Mouse (Mus musculus) ovary, postnatal 10 days (tissue): Measurements from ENCODE around the gene Nhlrc2.

Source experiments
- DNase-seq: peaks from one replicate; pipeline ENCODE4 v3.0.0; 2022; ENCODE audit warnings: low spot score

Gene Nhlrc2

DNA sequence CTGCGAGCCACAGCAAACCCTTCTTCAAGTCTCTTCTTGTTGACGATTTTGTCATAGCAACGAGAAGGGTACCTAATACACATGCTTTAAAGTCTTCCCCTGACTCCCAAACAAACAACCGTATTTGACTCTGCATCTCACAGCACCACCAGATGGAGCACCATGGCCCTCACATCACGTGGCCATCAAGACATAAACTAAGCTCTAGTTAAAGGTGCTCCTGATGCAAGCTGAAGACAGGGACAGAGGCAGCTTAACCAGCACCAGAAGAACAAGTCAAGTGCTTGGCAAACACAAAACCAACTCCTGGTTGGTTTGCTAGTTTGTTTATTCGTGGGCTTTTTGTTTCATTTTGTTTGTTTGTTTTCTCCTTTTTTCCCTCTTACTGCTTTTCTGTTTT is 17.3 kb downstream of the Nhlrc2 start:
- DNase-seq = no peak

DNA sequence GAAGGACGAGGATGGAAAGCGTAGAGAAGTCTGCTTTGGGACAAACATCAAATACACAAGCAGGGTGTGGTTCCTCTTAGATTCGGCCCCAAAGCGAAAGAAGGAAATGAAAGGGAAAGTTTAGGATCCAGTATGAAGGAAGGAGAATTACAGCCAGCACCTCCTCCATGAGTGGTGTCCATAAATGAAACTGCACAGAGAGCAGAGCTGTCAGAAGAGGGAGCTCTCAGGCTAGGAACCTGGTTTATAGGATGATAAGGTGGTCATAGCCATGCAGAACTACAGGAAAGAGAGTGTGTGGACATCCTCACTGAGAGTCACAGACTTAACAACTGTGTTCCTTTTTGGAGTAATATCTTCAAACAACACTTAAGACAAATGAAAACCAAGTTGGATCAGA is 18.0 kb downstream of the Nhlrc2 start:
- DNase-seq = no peak

GRCm38 (mm10) chr19:56566940-56567339 is 18.9 kb downstream of the Nhlrc2 start:
- DNase-seq = no peak

- no peak for DNase-seq
Measured at GRCm38 (mm10) chr19:56570781-56571180, 22.7 kb downstream of the Nhlrc2 start.

DNA sequence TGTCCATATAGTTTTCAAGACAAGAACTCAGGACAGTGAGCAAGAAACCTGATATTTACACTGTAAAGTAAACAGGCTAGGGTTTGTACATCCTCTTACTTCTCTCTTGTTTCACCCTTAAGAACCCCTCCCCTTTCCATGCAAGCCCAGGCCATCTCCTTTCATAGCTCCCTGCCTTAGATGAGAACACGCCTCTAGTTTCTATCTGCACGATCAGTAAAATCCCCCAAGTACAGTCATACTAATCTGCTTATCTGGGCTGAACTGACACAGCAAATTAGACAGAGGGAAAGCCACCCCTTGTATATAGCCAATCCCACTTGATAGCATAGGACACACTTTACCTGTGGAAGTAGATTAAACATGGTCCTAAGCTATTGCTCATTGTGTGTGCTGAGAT is 23.2 kb downstream of the Nhlrc2 start:
- no peak for DNase-seq

DNA sequence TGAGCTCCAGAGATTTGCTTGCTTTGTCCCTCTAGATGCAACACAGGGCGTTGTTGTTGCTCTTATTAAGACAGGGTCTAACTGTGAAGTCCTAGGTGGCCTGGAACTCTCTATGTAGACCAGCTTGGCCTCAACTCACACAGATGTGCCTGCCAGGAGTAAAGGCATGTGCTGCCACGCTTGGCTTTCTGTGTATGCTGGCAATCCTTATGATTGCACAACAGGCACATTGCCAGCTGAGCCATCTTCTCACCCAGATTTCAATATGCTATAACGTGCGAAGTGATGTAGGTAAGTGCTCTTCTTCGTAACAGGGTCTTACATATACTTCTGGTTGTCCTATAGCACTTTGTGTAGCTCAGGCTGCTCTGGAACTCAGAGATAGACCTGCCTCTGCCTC is 23.9 kb downstream of the Nhlrc2 start:
- no peak for DNase-seq

DNA sequence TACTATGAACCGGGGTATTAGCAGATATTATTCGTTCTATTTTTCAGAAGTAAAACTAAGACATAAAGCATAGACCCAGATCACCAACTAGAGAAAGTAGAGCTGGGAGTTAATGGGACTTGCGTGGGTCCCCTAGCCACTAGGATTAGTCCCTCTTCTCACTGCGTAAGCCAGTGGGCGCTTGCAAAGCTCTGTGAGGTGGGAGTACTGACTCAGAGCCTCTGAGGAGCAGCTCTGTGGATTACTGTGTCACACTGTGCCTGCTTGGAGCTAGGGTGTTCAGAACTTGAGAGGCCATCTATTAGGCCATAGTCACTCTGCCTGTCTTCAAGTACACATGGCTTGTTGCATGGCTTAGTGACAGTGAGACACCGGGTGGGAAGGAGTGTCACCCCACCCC is 25.1 kb downstream of the Nhlrc2 start:
- DNase-seq = no peak

DNA sequence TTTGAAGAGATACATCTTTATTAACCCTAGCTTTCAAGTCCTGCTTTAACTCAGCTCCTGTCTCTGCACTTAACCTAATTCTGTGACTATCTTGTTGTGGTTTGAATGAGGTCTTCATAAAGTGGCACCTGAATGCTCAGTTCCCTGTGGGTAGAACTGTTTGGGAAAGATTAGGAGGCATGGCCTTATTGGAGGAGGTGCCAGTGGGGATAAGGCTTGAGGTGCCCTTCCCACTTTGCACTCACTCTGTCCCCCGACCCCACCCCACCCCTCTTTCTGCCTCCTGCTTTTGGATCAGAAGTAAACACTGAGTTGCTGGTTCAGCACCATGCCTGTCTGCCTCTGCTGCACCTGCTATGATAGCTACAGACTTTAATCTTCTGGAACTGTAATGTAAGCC is 29.7 kb downstream of the Nhlrc2 start:
- no peak for DNase-seq

DNA sequence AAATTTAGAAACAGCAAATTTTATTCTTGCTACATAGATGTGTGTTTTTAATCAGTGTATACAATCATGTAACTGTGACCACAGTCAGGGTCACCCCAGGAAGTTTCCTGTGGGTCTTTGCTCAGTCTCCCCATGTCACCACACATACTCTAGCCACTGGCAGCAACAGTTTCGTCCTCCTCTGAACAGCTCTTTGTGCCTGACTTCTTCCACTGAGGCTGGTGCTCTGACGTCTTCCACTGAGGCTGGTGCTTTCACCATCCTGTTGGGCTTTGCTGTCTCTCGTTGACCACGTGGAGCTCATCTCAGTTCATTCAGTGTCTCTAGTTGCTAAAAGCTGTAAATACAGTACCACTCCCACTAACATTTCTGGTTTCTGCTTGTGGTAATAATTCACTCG is 33.9 kb downstream of the Nhlrc2 start:
- DNase-seq = no peak

GRCm38 (mm10) chr19:56583785-56584184 is 35.7 kb downstream of the Nhlrc2 start:
- no peak for DNase-seq

- DNase-seq = no peak
Measured at GRCm38 (mm10) chr19:56584288-56584687, 36.2 kb downstream of the Nhlrc2 start.

DNA sequence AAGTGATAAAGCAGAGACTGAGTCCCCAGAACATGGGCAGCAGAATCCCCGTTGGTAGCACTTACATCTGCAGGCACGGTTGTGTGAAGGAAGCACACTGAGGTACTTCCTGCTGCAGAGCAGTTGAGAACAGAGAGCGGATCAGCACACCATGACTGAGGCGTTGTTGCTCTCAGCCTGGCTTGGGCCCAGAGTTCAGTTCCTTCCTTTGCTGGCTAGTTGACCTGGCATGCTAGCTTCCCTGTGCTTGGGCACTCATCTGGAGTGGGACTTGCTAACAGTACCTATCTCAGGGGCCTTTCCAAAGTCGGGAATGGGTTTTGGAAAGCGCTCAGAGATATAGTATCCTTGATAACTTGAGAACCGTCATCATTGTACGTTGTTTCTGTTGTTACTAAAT is 38.3 kb downstream of the Nhlrc2 start:
- DNase-seq = no peak

GRCm38 (mm10) chr19:56588205-56588626 is 40.2 kb downstream of the Nhlrc2 start:
- no peak for DNase-seq

DNA sequence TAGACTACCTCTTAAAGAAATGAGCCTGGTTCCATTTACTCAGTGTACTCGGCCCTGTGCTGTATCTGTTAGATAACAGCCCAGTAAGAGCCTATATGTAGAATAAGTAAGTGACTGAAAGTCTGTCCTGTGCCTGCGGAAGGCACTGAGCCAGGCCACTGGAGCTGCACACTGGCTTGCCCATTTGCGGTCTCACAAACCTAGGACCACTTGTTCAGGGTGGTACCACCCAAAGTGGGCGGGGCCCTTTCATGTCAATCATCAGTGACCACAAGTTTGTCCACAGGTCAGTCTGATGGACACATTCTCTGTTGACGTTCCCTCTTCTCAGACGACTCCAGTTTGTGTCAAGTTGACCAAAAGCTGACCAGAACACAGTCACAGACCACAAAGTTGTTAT is 40.9 kb downstream of the Nhlrc2 start:
- DNase-seq = no peak

GRCm38 (mm10) chr19:56589455-56589854 is 41.4 kb downstream of the Nhlrc2 start:
- no peak for DNase-seq

DNA sequence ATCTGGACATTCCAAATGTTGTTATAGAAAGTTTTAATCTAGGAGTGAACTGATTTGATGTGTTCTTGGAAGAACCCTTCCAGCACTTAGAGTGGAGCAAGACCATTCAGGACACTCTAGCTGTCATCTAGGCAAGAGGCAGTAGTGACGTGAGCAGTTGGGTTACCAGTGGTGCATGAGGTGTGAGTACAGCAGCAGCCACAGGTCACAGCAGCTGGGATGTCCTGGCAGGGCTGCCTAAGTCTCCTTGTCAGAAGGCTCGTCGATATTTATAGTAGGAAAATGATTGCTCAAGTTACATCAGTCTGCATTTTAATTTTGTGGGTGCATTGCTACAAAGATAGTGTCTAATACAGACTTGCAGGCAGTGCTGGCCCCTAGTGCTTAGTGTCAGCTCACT is 42.2 kb downstream of the Nhlrc2 start:
- no peak for DNase-seq

DNA sequence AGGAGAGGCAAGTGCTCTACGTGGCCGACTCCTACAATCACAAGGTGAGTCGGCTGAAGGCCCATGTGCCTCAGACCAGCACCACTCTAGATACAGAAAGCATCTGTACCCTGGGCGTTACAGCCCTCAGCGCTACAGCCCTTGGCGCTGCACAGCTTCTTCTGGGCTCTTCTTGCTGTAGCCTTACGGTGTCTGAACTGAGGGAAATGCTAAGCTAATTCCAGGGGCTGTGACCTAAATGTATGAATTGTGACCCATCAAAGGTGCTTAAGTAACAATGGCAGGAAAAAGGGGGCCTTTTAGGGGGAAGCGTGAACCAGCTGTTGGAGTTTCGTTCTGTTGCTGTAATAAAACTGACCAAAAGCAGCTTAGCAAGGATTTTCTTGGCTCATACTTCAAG is 44.4 kb downstream of the Nhlrc2 start:
- no peak for DNase-seq

DNA sequence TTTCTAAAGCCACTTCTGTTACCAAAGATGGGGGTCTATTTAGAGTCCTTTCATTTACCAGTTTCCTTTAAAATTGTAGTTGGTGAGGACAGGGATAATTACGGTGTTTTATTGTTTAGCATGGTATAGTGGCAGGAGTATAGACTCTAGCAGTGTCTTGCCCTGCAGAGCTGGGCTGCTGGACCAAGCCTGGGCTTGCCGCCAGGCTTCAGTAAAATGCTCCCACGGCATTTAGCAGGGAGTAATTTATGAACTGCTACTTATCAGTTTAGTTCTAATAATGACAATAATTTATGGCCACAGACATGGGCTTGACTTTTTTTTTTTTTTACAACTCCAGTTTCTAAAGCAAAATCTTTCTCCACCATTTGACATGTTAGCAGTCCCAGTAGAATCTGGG is 51.9 kb downstream of the Nhlrc2 start:
- DNase-seq = no peak

- DNase-seq = no peak
Measured at GRCm38 (mm10) chr19:56600797-56601196, 52.7 kb downstream of the Nhlrc2 start.

DNA sequence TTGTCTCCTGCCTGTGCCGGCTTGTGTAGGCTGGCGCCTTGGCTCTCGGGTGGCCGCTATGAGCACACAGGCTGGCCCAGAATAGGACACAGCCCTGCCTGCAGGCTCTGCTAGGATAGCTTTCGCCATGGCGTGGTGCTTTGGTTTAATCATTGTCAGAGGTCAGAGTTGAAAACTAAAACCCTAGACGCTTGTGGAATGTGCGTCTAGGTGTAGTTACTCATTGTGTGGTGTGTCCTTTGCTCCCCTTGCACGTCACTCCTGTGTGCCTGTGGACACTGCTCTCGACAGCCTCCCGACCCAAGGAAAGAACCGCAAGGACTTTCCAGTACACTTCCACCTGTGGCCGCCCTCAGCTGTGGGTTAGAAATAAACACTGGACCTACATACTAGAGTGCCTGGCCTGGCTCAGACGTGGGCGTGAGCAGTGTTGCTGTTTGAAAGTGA is 53.9 kb downstream of the Nhlrc2 start:
- DNase-seq = no peak

GRCm38 (mm10) chr19:56608946-56609345 is 60.9 kb downstream of the Nhlrc2 start:
- no peak for DNase-seq

DNA sequence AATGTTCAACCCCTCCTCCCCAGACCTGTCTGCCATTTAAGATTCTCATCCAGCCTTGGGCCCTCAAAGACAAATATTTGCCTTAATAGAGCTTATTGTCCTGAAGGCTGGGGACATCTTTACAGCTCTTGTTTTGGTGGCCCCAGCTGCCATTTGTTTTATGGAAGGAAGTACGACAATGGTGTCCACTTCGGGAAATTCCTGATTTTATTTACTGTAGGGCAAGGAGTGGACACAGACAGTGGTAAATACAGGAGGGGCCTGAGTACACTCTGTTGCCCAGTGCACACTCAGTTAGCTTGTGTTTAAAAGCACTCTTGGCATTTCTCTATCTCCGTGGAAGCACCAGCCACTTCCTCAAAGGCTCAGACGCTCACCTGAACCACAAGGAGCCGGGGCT is 66.1 kb downstream of the Nhlrc2 start:
- DNase-seq = no peak

GRCm38 (mm10) chr19:56618845-56619244 is 70.8 kb downstream of the Nhlrc2 start:
- DNase-seq = no peak

- no peak for DNase-seq
Measured at GRCm38 (mm10) chr19:56619546-56619945, 71.5 kb downstream of the Nhlrc2 start.

DNA sequence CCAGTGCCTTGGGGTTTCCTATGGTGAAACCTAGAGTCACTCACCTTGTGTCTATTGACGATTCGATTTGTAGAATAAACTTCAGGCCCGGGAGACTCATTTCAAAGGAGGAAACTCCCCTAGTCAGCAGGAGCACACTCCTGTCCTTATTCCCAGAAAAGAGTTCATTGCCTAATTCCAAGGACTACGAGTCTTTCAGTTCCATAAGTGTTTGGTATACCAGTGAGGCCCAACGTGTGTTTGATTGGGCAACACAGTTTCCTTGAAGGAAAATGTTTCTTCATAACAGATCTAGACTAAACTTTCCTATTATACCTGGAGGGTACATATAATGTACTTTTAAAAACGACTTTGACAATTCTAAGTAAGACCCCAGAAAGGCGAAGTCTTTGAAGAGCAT is 73.8 kb downstream of the Nhlrc2 start:
- DNase-seq = no peak
